Mouse (Mus musculus) liver, embryonic 15.5 days (tissue): ENCODE data around the gene Gm28048. TPM values are rescaled to one million over a fixed set of nuclear protein-coding genes. Genes with fewer than 3 reads are reported as not detected.

Experiments used
- ATAC-seq: fragments of 200-750 bp; cut with Nextera tagmentation; 2 replicates; pipeline ENCODE4 v1.8.0; 2017; ENCODE audit warnings: moderate number of reproducible peaks, mild to moderate bottlenecking, moderate library complexity; ENCODE audit not compliant: insufficient read depth
- H3K27ac ChIP-seq: fragments of 300-500 bp; sonication (generic); replicated peaks from 2 replicates; pipeline ENCODE4 v1.5.1; 2015; ENCODE audit warnings: mild to moderate bottlenecking, inconsistent platforms
- H3K27me3 ChIP-seq: fragments of 300-500 bp; sonication (generic); 2 replicates; pipeline ENCODE4 v1.6.1; 2015; ENCODE audit warnings: mild to moderate bottlenecking, inconsistent platforms
- H3K36me3 ChIP-seq: fragments of 300-500 bp; sonication (generic); replicated peaks from 2 replicates; pipeline ENCODE4 v1.6.1; 2015; ENCODE audit warnings: moderate library complexity, mild to moderate bottlenecking, inconsistent platforms
- H3K4me1 ChIP-seq: fragments of 300-500 bp; sonication (generic); replicated peaks from 2 replicates; pipeline ENCODE4 v1.6.1; 2015; ENCODE audit warnings: inconsistent platforms
- H3K4me2 ChIP-seq: fragments of 300-500 bp; sonication (generic); 2 replicates; pipeline ENCODE4 v1.6.1; 2015; ENCODE audit warnings: moderate library complexity, mild to moderate bottlenecking, inconsistent platforms
- H3K4me3 ChIP-seq: fragments of 300-500 bp; sonication (generic); replicated peaks from 2 replicates; pipeline ENCODE4 v1.5.1; 2015; ENCODE audit warnings: mild to moderate bottlenecking, inconsistent platforms
- H3K9ac ChIP-seq: fragments of 300-500 bp; sonication (generic); 2 replicates; pipeline ENCODE4 v1.6.1; 2015; ENCODE audit warnings: moderate library complexity, mild to moderate bottlenecking, inconsistent platforms
- H3K9me3 ChIP-seq: fragments of 300-500 bp; sonication (generic); replicated peaks from 2 replicates; pipeline ENCODE4 v1.6.1; 2016; ENCODE audit warnings: inconsistent platforms
- WGBS: fragments of 180-500 bp; shearing (Covaris S2); methylation state at CpG from one replicate; pipeline ENCODE4 v1.1.7; 2015; ENCODE audit warnings: mixed read lengths; ENCODE audit not compliant: insufficient replicate concordance; 5-methylcytosine and 5-hydroxymethylcytosine counted together
- polyA plus RNA-seq: library from polyadenylated mRNA; unstranded; fragments of >200 nt; fragmentation: Nextera tagmentation; extraction: Ambion mirVana; gene quantifications from 2 replicates; pipeline ENCODE4 v1.2.1, GENCODE M21; 2015

Gene Gm28048
- polyA plus RNA-seq, 1 experiment from 2014 or later: 9.2 TPM

DNA sequence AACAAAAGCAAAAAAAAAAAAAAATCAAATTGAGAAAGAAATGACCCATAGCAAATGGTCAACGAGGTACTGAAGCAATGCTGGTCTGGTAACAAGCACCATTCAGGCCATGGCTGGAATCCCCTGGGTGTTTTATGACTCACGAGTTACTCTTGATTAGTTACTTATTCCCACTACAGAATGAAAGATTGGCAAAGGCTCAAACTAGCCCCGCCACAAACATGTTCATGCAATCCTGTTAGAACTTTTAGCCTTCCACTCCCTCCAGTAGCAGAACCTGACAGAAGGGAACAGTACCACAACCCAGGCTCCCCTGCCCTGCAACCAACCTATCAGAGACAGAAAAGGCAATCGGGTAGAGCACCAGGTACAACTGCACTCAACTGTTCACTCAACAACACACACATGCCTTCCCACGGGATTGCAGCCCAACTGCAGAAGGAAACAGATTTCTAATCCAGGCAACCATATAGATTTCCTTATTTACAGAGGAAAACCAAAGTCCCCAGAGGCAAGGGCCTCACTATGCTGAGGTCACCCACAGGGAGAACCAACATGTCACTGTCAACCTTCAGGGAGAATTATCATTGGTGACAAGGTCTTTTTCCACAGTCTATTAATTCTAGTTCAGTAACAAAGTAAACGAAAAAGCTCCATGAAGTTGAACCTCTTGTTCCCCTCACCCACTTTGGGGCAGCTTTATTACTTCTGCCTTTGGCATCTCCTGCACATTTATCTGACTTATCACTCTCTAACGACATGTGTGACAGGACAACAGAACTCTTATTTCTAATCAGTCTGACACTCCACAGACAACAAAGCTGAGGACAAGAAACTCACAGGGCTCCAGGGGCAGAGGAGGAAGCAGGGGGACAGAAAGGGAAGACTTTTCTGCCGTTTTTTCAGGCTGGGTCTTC lies 133.9 kb downstream of the Gm28048 start:
- Histone ChIP-seq H3K4me2 (peak overlapping the region; percentile 39), H3K27ac (peak overlapping the region; percentile 70), H3K4me3 (no peak overlapping the region), H3K9me3 (no peaks in the 10 kb centered on the region), H3K36me3 (no peaks in the 10 kb centered on the region), H3K9ac (no peak overlapping the region), H3K4me1 (peaks cover 97% of the 10 kb centered on the region), H3K27me3 (no peaks in the 10 kb centered on the region)
- 22% methylated on average over 8 of the region's 8 CpGs for WGBS
- no peak for ATAC-seq

DNA sequence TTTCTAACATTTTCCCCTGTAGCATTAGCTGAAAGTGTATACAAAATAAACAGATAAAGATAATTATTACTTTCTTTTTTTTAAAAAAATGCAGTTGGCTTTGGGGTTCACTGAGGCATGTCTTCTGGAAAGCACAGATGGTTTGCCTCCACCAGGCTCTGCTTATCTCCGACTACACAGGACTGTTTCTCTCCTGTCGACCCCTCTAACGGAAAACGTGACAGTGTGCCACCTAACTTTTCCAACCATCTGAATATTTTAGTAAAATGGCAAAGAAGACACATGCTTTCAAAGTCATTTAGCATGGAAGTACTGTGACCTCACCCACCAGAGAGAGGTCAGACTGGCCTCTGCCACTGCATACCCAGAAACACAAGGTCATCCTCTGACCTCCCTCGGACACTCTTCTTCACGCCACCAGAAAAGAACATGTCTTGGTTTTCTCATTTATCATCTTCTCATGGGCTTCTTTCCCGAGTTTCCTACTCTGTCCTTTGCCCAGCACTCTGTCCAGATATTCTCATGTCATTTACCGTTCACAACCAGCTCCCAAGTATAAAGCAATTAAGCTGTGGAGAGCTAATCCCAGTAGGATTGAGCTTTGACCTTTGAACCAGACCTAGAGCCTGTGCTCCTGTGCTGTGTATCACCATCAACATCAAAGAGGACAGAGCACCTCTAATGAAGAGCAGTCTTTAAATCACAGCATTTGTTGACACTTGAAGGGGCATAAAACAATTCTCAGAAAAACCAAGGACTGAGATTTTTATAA lies 134.7 kb downstream of the Gm28048 start:
- Histone ChIP-seq H3K4me2 (peak overlapping the region; percentile 36), H3K36me3 (no peaks in the 10 kb centered on the region), H3K27me3 (no peaks in the 10 kb centered on the region), H3K4me3 (0 out of 2 replicates have a peak overlapping the region, but pooled peaks have one; percentile 1), H3K27ac (peak overlapping the region; percentile 81), H3K4me1 (peaks cover 96% of the 10 kb centered on the region), H3K9me3 (no peaks in the 10 kb centered on the region), H3K9ac (peak overlapping the region; percentile 23; the same call in 1 of the 2 replicates)
- 20% methylated on average over 8 of the region's 8 CpGs for WGBS
- 0 out of 2 replicates have a peak, but pooled peaks have one; percentile 20 for ATAC-seq

- H3K4me3 ChIP-seq: no peak overlapping the region
- H3K4me1 ChIP-seq: peaks cover 95% of the 10 kb centered on the region
- no peaks in the 10 kb centered on the region for H3K36me3 ChIP-seq
- 0 out of 2 replicates have a peak overlapping the region, but pooled peaks have one; percentile 6 for H3K9ac ChIP-seq
- H3K27me3 ChIP-seq: no peaks in the 10 kb centered on the region
- WGBS: 14% methylated on average over 6 of the region's 6 CpGs
- no peaks in the 10 kb centered on the region for H3K9me3 ChIP-seq
- no peak for ATAC-seq
- H3K27ac ChIP-seq: peak overlapping the region; percentile 81
- peak overlapping the region; percentile 36 for H3K4me2 ChIP-seq
These were observed 135.6 kb downstream of the Gm28048 start for GRCm38 (mm10) chr11:22846093-22846835.

DNA sequence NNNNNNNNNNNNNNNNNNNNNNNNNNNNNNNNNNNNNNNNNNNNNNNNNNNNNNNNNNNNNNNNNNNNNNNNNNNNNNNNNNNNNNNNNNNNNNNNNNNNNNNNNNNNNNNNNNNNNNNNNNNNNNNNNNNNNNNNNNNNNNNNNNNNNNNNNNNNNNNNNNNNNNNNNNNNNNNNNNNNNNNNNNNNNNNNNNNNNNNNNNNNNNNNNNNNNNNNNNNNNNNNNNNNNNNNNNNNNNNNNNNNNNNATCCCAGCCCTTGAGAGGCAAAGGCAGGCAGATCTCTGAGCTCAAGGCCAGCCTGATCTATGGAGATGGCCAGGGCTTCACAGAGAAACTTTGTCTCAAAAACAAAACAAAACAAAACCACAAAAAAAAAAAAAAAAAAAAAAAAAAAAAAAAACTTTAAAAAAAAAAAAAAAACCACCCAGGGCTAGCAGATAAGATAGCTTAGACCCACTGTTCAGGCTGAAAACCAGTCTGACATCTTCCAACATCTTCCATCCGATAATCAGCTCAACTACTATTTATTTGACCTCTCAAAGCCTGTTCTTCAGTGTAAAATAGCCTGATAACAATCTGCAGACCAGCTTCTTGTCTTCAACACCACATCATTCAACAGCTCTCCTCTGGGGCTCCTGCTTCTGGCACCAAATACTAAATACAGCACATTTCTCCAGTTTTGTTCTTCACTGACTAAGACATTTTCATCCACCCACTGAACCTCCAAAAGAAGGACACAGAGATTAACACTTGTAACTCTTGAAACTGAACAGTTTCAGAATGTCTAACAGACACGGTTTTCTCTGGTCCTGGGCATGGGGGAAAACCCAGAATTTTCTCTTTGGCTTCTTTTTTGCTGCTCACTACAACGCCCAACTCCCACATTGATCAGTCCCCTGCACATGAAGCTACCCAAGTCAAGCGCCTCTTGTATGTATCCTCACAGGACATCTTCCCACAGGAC lies 136.9 kb downstream of the Gm28048 start:
- no peaks in the 10 kb centered on the region for H3K27me3 ChIP-seq
- H3K4me1 ChIP-seq: peaks cover 94% of the 10 kb centered on the region
- H3K27ac ChIP-seq: peak overlapping the region; percentile 81
- no peaks in the 10 kb centered on the region for H3K36me3 ChIP-seq
- peak overlapping the region; percentile 6; the same call in 1 of the 2 replicates for H3K9ac ChIP-seq
- peak overlapping the region; percentile 23 for H3K4me2 ChIP-seq
- no peaks in the 10 kb centered on the region for H3K9me3 ChIP-seq
- ATAC-seq: no peak
- no peak overlapping the region for H3K4me3 ChIP-seq
- 28% methylated on average over 4 of the region's 4 CpGs for WGBS

DNA sequence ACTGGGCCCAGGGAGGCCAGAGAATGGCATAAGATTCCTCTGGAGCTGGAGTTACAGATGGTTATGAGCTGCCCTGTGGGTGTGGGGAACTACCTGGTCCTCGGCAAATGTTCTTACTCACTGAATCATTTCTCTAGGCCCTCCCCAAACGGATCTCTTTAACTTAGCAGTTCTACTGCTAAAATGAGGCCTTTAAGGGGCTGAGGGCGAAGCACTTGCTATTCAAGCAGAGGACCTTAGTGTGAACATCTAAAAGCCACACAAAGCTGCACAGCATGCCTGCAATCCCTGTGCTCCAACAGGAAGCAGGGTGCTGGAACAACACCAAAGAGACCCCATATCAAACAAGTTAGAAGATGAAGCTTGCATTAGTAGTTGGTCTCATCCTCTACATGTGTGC lies 142.4 kb downstream of the Gm28048 start:
- no peak overlapping the region for H3K27ac ChIP-seq
- no peak overlapping the region for H3K4me2 ChIP-seq
- no peak overlapping the region for H3K4me3 ChIP-seq
- peaks cover 8% of the 10 kb centered on the region; the same call in 1 of the 2 replicates for H3K36me3 ChIP-seq
- no peak for ATAC-seq
- H3K9ac ChIP-seq: no peak overlapping the region
- no peaks in the 10 kb centered on the region for H3K27me3 ChIP-seq
- 46% methylated on average over 3 of the region's 3 CpGs for WGBS
- H3K4me1 ChIP-seq: peaks cover 62% of the 10 kb centered on the region
- no peaks in the 10 kb centered on the region for H3K9me3 ChIP-seq

DNA sequence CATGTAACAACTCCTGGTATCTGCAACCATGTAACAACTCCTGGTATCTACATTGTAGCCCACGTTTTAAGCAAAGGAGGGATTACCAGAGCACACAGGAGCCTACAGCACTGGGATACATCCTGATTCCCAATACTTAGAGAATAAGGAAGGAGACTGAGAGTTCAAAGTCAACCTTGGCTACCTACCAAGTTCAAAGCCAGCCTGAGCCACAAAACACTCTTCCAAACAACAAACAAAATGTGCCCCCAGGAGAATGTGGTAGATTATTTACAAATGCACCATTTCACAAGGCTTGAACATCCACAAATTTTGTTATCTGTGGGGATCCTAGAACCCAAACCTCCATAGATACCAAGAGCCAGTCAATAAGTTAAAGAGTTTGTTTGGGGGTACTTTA lies 143.5 kb downstream of the Gm28048 start:
- no peaks in the 10 kb centered on the region for H3K9me3 ChIP-seq
- peaks cover 19% of the 10 kb centered on the region; the same call in 1 of the 2 replicates for H3K36me3 ChIP-seq
- no peak overlapping the region for H3K27ac ChIP-seq
- H3K4me1 ChIP-seq: peaks cover 52% of the 10 kb centered on the region
- H3K9ac ChIP-seq: no peak overlapping the region
- 45% methylated on average over 1 of the region's 1 CpGs for WGBS
- no peak overlapping the region for H3K4me3 ChIP-seq
- H3K27me3 ChIP-seq: no peaks in the 10 kb centered on the region
- no peak for ATAC-seq
- H3K4me2 ChIP-seq: no peak overlapping the region

DNA sequence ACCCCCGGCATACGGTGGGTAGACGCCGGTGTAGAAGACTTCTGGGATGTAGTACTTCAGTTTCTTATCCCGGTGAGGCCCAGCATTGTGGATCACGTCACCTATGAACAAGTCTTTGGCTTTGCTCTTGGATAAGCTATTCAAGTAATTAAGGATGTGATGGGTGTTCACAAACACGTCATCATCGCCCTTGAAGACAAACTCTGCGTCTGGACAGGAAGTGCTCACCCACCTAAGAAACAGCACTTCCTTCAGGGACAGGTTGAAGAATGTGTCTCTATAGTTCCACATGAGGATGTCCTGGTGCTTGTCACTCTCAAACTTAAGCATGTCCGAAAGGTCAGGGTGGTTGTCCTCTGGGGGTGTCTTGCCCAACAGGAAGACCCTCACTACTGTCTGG lies 145.6 kb downstream of the Gm28048 start:
- ATAC-seq: no peak
- WGBS: 80% methylated on average over 10 of the region's 10 CpGs
- Histone ChIP-seq H3K36me3 (peaks cover 20% of the 10 kb centered on the region; the same call in 1 of the 2 replicates), H3K4me1 (peaks cover 40% of the 10 kb centered on the region), H3K4me2 (no peak overlapping the region), H3K9ac (no peak overlapping the region), H3K4me3 (no peak overlapping the region), H3K27me3 (no peaks in the 10 kb centered on the region), H3K9me3 (no peaks in the 10 kb centered on the region), H3K27ac (no peak overlapping the region)

GRCm38 (mm10) chr11:22832600-22832999 lies 149.3 kb downstream of the Gm28048 start:
- WGBS: 39% methylated on average over 4 of the region's 4 CpGs

DNA sequence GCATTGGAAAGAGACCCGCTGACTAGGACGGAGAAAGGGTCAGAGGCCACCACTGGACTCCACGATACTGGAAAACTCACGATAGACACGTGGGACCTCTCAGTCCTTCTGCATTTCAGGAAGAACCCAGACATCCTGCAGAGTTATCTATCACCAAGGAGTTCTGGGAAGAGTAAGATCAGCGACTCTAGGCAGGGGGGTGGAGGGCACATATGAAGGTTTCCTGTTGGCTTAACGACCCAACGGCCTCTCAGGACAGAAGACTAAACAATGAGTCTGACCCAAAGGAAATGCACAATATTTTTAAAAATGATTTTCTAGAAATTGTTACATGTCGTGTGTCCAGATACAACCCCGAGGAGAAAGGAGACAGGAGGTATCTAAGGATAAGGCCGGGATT lies 150.0 kb downstream of the Gm28048 start:
- peak; percentile 40; the same call in 1 of the 2 replicates for ATAC-seq
- H3K36me3 ChIP-seq: peaks cover 24% of the 10 kb centered on the region; the same call in 1 of the 2 replicates
- H3K27ac ChIP-seq: no peak overlapping the region
- H3K4me1 ChIP-seq: peaks cover 11% of the 10 kb centered on the region; the same call in 1 of the 2 replicates
- H3K27me3 ChIP-seq: no peaks in the 10 kb centered on the region
- no peaks in the 10 kb centered on the region for H3K9me3 ChIP-seq
- no peak overlapping the region for H3K9ac ChIP-seq
- H3K4me3 ChIP-seq: no peak overlapping the region
- 48% methylated on average over 11 of the region's 11 CpGs for WGBS
- no peak overlapping the region for H3K4me2 ChIP-seq

More at GRCm38 (mm10) chr11:22832600-22832999, 149.3 kb downstream of the Gm28048 start:
- peaks cover 12% of the 10 kb centered on the region; the same call in 1 of the 2 replicates for H3K4me1 ChIP-seq
- no peak overlapping the region for H3K9ac ChIP-seq
- H3K4me2 ChIP-seq: no peak overlapping the region
- peaks cover 24% of the 10 kb centered on the region; the same call in 1 of the 2 replicates for H3K36me3 ChIP-seq
- no peaks in the 10 kb centered on the region for H3K27me3 ChIP-seq
- no peak overlapping the region for H3K4me3 ChIP-seq
- H3K9me3 ChIP-seq: no peaks in the 10 kb centered on the region
- ATAC-seq: no peak
- no peak overlapping the region for H3K27ac ChIP-seq
